Mouse (Mus musculus) embryo, embryonic 11 days (tissue): ENCODE measurements around the gene Syt16.

Source experiments
- DNase-seq: peaks from one replicate; pipeline ENCODE4 v3.0.0-alpha.2; 2015

Syt16 gene

DNA sequence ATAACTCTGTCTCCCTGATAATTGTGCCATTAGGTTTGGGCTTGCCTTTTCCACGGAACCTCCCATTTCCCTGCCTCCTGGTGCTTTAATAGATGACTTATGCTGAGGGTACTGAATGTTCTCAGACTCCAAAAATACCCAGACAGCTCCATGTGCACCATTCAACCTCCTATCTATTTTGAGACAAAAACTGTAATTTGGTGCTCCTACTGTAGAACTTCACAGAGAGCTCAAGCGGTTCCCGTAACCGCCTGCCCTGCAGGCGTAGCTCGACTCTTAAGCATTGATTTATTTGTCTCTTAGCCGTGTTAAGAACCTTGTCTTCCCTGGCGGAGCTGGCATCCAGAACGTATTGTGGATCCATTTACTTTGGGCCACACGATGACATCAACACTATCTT, 233.3 kb downstream of the Syt16 start:
- peak; percentile 3 for DNase-seq

DNA sequence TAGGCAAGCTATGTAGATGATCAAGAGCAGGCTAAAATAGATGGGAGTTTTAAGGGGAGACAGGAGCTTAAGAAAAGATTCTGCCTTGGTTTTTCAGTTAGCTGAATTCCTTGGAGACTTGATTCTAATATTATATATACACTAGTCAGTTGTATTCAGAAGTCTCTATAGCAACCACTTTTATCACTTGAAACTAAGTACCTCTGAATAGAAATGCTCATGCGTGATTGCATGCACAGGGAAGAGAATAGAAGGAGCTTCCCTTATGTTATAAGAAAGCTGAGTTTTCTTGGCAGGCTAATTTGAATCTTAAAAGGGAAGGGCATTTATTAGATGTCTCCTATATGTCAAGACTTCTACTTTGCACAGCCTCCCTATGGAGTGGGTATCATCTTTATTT, 235.4 kb downstream of the Syt16 start:
- no peak for DNase-seq

DNA sequence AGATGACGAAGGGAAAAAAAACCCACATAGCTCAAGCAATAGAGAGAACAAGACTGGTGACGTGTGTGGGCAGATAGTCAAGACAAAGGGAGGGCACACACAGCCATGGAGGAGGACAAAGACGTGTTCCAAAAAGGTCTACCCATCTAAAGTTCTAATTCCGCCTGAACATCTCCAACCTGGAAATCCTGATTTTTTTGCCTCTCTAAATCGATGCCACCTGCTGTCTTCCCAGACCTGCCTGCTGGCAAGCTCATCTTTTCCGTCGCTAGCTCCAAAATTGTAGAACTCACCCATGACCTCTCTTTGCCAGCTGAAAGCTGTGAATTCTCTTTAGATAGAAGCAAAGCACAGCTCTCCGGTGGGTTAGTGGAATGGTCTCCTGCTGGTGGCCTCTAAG, 238.7 kb downstream of the Syt16 start:
- DNase-seq = no peak

DNA sequence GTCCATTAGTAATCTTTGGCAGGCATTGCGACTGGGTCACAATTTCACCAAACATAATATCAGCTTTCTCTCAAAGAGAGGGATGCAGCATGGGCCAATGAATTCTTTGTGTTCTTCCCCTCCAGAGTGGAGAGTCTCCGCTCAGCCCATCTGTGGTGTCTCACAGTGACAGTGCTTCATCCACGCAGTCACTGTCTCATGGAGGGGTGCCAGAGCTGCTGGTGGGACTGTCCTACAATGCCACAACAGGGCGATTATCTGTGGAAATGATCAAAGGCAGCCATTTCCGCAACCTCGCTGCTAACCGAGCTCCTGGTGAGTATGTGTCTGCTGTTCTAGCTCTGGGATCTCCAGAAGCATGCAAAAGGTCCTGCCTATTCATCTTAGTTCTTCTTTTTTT, 240.6 kb downstream of the Syt16 start:
- no peak for DNase-seq

DNA sequence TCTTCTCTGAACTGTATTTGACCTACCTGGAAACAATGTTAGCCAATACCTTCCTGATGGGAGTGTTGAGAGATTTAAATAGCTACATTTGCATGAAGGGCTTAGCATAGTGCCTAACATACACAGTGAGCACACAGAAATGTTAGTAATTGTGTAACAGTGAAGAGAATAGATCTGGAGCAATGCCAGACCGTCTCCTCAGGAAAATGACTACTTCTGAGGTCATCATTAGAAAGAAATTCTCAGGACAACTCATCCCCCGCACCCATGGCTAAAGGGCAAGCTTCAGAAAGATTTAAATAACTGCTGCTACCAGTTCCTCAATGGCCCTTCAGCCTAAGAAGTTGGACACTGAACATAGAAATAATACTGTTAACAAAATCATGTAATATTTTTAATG, 241.3 kb downstream of the Syt16 start:
- no peak for DNase-seq

DNA sequence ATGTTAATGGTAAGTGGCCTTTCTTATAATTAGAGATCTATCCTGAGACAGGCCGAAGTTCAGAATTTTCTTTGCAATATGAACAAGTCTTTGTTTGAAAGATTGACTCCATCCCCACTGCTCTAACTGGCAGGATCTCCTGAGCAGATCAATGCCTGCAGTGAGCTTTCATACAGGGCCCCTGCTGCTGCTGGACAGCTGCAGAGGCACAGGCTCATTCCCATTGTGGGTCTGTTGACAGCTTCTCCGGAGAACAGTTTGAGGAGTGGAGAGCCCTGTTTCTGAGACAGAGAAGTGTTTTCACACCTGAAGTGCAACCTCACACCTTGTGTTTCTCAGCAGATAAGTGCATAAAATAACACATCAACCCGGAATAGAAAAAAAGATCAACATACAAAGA, 267.4 kb downstream of the Syt16 start:
- DNase-seq = no peak

DNA sequence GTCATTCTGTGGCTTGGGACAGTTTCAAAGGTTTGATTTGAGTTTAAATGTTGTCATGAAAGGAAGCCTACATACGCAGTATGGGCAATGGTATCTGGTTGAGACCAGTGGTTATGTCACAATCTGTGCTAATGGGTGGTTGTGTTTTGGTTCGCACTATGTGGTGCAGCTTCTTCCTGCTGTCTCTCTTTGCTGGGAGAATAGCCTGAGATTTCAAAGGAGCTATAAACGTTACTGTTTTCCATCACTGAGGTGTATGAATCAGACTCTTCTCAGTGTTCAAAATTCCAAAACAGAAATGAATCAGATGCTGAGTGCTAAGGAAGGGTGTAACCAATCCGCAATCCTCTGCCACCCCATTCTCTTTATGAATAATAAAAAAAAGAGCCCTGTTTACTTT, 269.6 kb downstream of the Syt16 start:
- DNase-seq = no peak

DNA sequence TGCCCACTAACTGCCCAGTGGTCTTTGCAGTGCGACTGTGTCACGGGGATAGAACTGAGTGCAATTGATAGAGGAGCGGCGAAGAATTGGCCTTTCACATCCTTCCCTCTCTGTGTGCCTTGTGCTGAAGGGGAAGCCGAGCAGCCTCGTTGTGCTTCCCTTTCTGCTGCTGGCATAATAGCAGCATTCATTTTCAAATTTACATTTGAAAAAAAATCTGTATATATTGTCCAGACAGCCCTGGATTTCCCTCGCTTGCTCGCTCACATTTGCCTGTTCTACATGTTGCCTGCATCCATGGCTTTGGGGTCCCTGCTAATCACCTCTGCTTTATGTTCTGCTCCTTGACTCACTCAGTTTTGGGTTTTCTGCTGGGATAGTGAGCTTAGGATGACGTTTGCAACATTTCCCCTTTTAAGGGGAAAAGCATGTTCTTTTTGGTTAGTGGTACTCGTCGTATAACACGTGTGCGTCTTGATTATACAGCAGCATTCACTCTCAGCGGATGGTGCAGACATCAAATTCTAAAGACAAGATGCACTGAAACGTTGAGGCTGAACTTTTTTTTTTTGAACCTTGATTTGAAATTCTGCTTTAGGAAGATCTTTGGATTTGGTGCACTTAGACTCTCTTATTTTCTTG, 271.3 kb downstream of the Syt16 start:
- no peak for DNase-seq

DNA sequence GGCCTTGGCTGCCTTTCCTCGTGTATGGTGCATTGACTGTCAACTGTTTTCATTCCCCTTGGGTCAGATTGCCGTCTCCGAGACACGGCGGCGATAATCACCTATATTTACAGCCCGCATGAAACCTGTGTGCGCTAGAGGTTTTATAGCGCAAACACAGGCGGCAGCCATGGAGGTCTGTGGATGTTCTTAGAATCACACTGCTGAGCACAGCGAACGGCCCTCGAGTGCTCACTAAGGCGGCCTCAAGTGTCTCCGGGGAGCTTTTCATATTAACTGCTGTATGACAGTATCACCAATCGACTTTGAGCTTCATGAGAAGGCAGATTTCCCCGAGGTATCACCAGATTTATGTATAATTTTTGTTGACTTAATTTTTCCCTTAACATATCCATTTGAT, 275.1 kb downstream of the Syt16 start:
- DNase-seq = no peak

DNA sequence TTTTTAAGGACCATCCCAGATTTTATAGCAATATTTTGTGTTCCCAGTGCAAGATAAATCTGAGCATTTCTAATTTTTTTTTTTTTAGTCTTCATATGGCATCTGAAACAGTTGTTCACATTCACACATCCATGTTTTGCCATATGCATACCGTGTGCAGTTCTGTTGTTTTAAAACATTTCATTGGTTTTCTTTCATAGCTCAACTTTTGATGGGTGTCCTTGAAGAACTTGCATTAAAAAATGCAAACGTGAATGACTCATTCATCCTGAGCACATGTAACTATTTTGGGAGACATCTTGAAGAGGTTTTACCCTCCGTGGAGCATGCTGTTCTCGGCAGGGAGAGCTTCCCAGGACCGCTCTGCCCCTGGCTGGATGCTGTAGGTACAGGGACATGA, 279.8 kb downstream of the Syt16 start:
- DNase-seq = no peak

DNA sequence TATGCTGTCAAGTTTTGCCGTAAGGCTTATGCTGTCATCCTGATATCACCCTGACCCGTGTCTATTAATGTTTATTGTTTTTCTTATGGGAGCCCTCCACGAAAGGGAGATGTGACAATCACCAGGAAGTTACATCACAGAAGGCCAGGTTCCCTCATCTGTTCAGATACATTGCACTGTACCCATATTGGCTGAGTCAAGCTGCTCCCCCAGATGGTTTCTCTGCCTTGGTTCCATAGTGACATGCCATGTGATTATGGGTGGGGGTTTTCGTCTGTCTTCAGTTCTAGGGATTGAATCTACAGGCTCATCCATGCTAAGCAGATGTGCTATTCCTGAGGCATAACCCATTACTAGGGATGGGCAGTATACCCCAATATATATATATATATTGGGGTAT, 283.9 kb downstream of the Syt16 start:
- DNase-seq = no peak

DNA sequence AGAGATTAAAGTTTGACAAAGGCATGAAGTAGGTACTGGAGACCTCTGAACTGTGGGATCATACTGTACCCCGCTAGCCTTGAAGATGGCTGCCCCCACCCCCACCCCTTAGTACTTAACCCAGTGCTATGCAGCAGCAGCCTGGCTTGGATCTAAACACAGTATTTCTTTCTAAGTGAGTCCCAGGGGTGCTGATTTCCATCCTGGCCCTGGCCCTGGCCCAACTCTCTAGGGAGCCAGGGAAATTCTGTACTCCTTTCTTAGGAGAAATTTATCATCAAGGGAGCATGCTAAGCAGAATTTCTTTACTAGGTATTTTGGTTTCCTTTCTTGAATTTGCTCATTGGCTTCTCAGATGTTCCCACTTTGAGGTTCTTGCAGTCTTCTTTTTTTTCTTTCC, 285.4 kb downstream of the Syt16 start:
- no peak for DNase-seq

DNA sequence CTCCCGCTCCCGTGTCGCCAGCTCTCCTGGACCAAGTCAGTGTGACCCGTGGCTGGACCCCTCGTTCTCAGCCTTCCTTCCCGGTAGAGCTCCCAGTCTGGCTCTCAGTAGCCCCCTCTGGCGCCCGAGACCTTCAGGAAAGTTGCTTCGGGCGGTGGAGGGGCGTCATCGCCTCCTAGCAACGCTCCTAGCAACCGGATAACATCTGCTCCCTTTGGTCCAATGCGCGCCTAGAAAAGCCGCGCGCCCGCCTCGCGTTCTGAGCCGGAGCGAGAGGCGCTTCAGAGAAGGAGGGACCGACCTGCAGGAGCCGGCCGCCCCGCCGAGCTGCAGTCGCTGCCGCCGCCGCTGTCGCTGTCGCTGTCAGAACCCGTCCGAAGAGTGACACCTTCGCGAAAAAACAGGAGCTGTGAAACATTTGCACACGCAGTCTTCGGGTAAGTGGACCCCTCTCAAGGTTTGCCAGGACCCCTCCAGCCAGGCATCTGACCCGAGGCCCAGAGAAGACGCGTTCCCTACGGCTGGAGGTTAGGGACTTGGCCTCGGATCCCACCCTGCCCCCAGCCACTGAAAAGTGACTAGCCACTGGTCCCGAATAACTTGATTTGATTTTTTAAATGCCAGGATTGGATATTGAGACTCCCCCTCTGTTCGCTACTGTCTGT, 286.7 kb downstream of the Syt16 start:
- peak; percentile 97 for DNase-seq

DNA sequence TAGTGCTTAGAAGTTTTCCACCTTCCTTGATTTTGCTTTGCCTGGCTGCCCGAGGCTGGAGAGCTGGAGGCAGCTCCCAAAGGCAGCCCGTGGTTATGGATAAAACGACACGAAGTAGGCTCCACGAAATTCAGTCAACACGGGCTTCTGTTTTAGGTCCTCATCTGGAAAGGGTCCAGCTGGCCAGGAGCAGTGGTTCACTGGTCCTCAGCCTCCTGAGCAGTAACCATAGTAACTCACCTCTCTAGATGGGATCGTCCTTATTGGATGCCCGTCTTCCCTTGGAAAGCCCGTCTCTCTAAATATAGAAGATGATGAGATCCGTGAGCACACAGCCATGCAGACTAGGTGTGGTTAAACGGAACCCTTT, 287.2 kb downstream of the Syt16 start:
- no peak for DNase-seq

DNA sequence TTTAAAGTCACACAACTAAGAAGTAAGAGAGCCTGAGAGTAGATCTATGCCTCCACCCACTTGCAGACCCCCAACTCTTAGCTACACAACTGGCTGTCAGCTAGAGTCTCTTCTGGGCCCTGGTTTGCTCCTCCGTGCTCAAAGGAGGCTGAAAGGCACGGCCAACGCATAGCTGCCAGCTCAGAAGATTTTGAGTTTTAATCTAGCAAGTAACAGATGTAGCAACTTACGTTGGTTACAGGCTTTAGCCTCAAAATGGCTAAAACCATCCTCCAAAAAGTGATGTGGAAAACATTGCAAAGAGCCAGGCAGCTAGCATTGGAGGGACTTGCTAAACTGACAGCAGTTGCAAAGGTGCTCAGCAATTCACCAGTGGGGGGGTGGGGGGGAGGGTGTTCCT, 293.5 kb downstream of the Syt16 start:
- no peak for DNase-seq

DNA sequence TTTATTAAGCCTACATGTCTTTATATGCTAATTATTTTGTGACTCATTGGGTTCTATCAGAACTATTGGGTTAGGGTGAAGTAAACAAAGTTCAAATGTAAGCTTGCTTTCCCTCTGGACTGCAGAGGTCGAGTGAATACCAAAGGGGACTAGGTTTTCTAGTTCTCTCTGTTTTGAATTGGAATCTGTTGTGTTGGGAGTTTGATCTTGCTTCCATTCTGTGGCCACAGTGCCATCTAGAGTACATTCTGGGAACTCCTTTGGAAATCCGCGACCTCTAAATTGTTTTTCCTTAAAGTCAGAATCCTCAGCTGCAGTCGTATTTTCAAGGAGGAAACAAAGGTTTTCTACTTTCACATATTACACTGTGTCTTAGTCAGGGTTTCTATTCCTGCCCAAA, 296.2 kb downstream of the Syt16 start:
- DNase-seq = peak; percentile 71

DNA sequence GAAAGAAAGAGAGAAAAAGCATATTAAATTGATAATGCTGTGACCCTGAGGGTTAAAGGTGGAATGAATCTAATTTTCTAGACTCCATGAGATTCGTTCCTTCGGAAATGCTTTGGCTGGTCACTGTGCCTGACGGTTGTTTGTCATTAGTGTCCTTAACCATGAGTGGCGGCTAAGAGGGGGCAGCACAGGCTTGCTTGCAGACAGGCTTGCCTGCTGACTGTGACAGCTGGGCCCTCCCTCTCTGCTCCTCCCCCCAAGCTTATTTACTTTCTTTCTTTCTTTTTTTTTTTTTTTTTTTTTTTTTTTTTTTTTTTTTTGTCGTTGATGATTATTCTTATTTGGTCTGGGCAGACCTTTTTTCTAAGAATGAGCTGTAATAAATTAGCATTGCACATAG, 298.9 kb downstream of the Syt16 start:
- DNase-seq = peak; percentile 14

DNA sequence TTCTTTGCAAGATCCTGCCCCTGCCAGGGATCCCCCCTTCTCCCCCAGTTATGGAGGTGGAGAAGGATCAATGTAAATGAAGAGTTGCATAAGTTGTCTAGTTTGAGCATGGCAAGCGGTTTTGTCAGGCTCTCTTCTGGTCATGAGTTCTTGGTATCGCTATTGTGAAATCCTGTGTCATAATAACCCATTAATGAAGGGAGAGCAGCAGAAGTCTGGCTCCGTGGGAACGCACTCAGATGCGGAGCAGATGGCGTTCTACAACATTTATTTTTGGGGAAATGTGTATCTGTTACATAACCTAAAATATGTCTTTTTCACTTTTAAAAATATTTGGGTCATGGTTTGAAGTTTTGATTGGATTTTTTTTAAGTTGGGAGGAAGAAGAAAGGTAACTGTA, 304.1 kb downstream of the Syt16 start:
- DNase-seq = no peak

DNA sequence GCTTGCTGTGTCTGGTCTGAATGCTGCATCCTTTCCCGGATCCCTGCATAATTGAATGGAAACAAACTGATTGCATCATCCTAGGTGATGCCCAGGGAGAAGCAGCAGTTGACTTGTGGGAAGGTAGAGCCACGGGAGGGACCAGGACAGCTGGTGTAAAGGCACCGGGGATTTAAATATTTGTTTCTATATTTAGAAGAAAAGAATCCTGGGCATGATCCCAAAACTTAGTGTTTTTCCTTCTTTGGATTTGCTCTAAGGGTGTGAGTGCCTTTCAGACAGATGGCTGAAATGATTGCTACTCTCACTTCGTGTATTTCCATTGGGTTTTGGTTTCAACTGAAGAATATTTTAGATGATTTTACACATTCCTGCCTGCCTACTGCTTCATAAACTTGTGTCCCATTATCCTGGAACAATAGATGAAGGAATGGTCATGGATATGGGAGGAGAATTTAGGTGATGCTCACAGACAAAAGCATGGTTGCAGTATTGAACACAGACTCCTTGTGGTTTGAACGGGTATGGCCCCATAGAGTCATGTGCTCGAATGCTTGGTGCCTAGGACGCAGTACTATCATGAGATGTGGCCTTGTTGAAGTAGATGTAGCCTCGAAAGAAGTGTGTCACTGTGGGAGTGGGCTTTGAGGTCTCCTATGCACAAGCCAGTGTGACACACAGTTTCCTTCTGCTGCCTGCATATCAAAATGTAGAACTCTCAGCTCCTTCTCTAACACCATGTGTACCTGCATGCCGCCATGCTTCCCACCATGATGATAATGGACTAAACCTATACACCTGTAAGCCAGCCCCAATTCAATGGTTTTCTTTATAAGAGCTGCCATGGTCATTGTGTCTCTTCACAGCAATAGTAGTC, 306.2 kb downstream of the Syt16 start:
- no peak for DNase-seq

DNA sequence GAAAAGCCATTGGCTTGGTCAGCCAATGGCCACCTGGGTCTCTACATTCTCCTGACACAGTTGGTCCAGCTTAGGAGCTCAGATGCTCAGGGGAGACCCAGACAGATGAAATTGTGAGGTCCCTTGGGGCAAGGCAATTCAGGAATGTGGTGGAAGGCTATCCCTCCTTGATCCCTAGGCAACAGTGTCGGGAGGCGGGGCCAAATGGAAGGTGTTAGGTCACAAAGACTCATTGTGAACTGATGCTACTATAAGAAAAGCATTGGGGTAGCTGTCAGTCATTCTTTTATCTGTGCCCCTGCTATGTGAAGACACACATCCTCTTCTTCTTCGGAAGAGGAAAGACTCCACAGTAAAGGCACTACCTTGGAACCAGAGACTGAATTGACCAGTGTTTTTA, 315.1 kb downstream of the Syt16 start:
- DNase-seq = no peak

DNA sequence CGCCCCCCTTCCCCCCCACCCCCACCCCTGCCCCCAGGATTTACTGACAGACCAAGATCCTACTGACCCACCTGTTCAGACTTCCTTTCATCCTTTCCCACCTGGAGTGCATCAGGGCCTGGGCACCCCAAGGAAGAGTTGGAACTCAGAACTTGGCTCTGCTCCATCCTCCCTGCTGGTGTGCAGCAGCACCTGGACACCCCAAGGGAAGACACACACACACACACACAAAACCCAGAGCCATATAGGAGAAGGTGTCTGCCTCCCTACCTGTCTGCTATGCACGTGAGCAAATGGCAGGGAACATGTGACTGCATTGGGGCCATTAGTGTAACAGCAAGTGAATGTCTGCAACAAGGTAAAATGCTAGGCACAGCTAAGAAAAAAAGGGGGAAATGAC, 317.8 kb downstream of the Syt16 start:
- no peak for DNase-seq

DNA sequence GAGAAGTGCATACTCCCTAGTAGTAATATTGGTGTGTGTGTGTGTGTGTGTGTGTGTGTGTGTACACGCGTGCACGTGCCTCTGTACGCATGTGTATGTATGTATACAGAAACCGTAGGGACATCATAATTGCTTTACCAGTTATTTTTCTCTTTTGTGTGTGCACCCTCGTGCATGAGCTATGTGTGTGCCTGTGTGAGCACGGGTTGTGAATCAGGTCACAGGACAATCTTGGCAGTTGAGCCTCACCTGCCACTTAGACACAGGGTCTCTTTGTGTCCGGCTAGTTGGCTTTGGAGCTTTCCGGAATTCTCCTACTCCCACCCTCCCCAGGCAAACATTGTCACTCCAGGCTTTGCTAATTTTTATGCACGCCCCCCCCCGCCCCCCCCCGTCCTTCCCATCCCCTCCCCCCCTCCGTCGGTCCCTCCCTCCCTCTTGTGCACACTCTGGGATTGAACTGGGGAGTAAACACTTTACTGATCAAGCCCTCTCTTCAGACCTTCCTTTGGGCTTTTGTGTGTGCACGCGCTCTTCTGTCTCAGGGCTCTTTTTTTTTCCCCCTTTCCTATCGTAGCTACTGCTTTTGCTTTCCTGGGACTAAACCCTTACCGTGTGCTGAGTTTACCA, 319.0 kb downstream of the Syt16 start, which contains the start of gene Gm11042:
TSS of gene Gm11042 (minus strand) at position 51 of the 630 bp plus-strand sequence.
- peak; percentile 45 for DNase-seq

DNA sequence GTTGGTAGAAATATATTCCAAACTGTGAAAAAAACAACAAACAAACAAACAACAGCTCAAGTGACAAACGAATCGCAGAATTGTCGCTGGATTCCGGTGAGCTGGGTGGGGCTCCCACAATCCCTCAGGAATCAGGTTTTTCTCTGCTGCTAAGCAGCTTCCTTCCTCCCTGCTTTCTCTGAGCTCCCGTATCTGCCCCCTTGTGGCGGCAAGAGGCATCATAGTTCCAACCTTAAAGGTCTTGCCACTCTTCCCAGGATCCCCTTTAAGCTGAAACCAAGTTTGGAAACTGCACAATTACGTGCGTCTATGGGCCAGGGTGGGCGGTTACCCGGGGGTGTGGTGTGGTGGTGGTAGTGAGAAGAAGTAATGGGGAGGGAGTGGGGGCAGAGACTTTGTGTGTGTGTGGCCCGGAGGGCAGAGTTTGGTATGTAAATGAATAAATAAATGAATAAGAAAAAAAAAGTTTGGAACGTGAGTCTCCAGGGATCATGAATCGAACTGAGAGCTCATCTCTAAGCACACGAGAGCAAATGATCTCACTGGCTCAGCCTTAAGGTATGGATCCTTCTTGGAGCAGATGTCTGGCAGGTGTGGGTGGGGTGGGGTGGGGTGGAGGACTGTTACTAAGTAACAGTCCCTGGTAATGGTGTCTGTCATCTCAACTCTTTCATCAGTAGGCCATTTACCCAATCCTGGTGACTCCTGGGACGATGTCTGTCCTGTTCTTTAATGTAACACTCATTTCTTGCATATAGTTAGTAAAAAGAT, 319.7 kb downstream of the Syt16 start:
- DNase-seq = peak; percentile 91
